Mouse (Mus musculus) embryonic facial prominence, embryonic 15.5 days (tissue): ENCODE data around the gene Cltc. TPM values are rescaled to one million over a fixed set of nuclear protein-coding genes. Genes with fewer than 3 reads are reported as not detected.
A peak's percentile ranks its signal among the peaks of the same experiment; 100 is the strongest.
"Not testable (repeated sequence)": the region's sequence is repeated elsewhere in the genome, so short reads cannot be mapped to it uniquely, and the experiment has no call there.

ENCODE experiments used
- ATAC-seq: fragments of 200-750 bp; cut with Nextera tagmentation; 2 replicates; pipeline ENCODE4 v1.8.0; 2017; ENCODE audit warnings: low read depth, moderate TSS enrichment; ENCODE audit not compliant: insufficient number of reproducible peaks, low FRiP score, low TSS enrichment
- H3K27ac ChIP-seq: fragments of 300-500 bp; sonication (generic); replicated peaks from 2 replicates; pipeline ENCODE4 v1.5.1; 2015; ENCODE audit warnings: mild to moderate bottlenecking, inconsistent platforms
- H3K27me3 ChIP-seq: fragments of 300-500 bp; sonication (generic); 2 replicates; pipeline ENCODE4 v1.6.1; 2015; ENCODE audit warnings: inconsistent platforms
- H3K36me3 ChIP-seq: fragments of 300-500 bp; sonication (generic); 2 replicates; pipeline ENCODE4 v1.6.1; 2015; ENCODE audit warnings: mild to moderate bottlenecking, inconsistent platforms
- H3K4me1 ChIP-seq: fragments of 300-500 bp; sonication (generic); 2 replicates; pipeline ENCODE4 v1.6.1; 2015; ENCODE audit warnings: inconsistent platforms
- H3K4me2 ChIP-seq: fragments of 300-500 bp; sonication (generic); replicated peaks from 2 replicates; pipeline ENCODE4 v1.6.1; 2015; ENCODE audit warnings: mild to moderate bottlenecking, inconsistent platforms
- H3K4me3 ChIP-seq: fragments of 300-500 bp; sonication (generic); replicated peaks from 2 replicates; pipeline ENCODE4 v1.5.1; 2015; ENCODE audit warnings: mild to moderate bottlenecking, inconsistent platforms
- H3K9ac ChIP-seq: fragments of 300-500 bp; sonication (generic); 2 replicates; pipeline ENCODE4 v1.6.1; 2015; ENCODE audit warnings: inconsistent platforms
- H3K9me3 ChIP-seq: fragments of 300-500 bp; sonication (generic); replicated peaks from 2 replicates; pipeline ENCODE4 v1.6.1; 2016; ENCODE audit warnings: inconsistent platforms
- WGBS: fragments of 180-500 bp; shearing (Covaris S2); methylation state at CpG from one replicate; pipeline ENCODE4 v1.1.7; 2015; 5-methylcytosine and 5-hydroxymethylcytosine counted together
- polyA plus RNA-seq: library from polyadenylated mRNA; unstranded; fragments of >200 nt; fragmentation: Nextera tagmentation; extraction: Ambion mirVana; gene quantifications from 2 replicates; pipeline ENCODE4 v1.2.1, GENCODE M21; 2015

Cltc gene
- 110 and 113 TPM in 2 replicates for polyA plus RNA-seq

- Histone ChIP-seq H3K36me3 (no peaks in the 10 kb centered on the region), H3K4me1 (peaks cover 17% of the 10 kb centered on the region), H3K27ac (peak within 1 kb of the TSS; percentile 99), H3K4me3 (peak within 1 kb of the TSS; percentile 97), H3K9me3 (no peaks in the 10 kb centered on the region), H3K27me3 (no peaks in the 10 kb centered on the region), H3K4me2 (peak within 1 kb of the TSS; percentile 82), H3K9ac (peak within 1 kb of the TSS; percentile 95)
- under 1% methylated on average over 70 of the region's 73 CpGs for WGBS
- ATAC-seq, result peak; percentile 95
Observed at GRCm38 (mm10) chr11:86757480-86758371, at the start of gene Cltc. Gene Cltc (minus strand): TSS chr11:86757565.

GRCm38 (mm10) chr11:86807001-86807477 lies 49.7 kb upstream of the Cltc start:
- under 1% methylated on average over 25 of the region's 25 CpGs for WGBS
- peak; percentile 58; the same call in 1 of the 2 replicates for ATAC-seq
- H3K9ac ChIP-seq, result peak overlapping the region; percentile 77
- H3K27ac ChIP-seq, result peak overlapping the region; percentile 76
- peak overlapping the region; percentile 99 for H3K4me3 ChIP-seq
- H3K27me3 ChIP-seq, result no peaks in the 10 kb centered on the region
- peaks cover 15% of the 10 kb centered on the region for H3K36me3 ChIP-seq
- H3K4me2 ChIP-seq, result peak overlapping the region; percentile 84
- H3K4me1 ChIP-seq, result peaks cover 10% of the 10 kb centered on the region; the same call in 1 of the 2 replicates
- H3K9me3 ChIP-seq, result no peaks in the 10 kb centered on the region

- no peaks in the 10 kb centered on the region for H3K9me3 ChIP-seq
- no peak overlapping the region for H3K27ac ChIP-seq
- peaks cover 26% of the 10 kb centered on the region for H3K36me3 ChIP-seq
- H3K27me3 ChIP-seq, result no peaks in the 10 kb centered on the region
- no peak overlapping the region for H3K9ac ChIP-seq
- H3K4me2 ChIP-seq, result no peak overlapping the region
- WGBS, result 90% methylated on average over 1 of the region's 1 CpGs
- no peak overlapping the region for H3K4me3 ChIP-seq
- no peaks in the 10 kb centered on the region for H3K4me1 ChIP-seq
- no peak for ATAC-seq
Observed at GRCm38 (mm10) chr11:86794161-86794560, 36.8 kb upstream of the Cltc start.

DNA sequence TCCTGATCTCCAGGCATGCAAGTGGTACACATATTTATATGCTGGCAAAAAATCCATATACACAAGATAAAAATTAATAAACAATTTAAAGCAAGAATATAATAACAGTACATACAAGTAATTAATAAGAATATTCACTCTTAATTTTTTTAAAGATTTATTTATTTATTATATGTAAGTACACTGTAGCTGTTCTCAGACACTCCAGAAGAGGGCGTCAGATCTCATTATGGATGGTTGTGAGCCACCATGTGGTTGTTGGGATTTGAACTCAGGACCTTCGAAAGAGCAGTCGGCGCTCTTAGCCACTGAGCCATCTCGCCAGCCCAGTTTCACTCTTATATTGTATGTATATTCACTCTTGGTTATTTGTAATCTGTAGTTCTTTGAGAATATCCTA lies 30.1 kb upstream of the Cltc start:
- H3K4me1 ChIP-seq, H3K9ac ChIP-seq, H3K4me3 ChIP-seq, ATAC-seq, H3K4me2 ChIP-seq, H3K9me3 ChIP-seq, H3K27ac ChIP-seq, H3K27me3 ChIP-seq: not testable (repeated sequence)
- H3K36me3 ChIP-seq, result peaks cover 48% of the 10 kb centered on the region
- WGBS, result 95% methylated on average over 5 of the region's 5 CpGs

- Histone ChIP-seq H3K4me1 (no peaks in the 10 kb centered on the region), H3K9ac (no peak overlapping the region), H3K36me3 (peaks cover 48% of the 10 kb centered on the region), H3K27me3 (no peaks in the 10 kb centered on the region), H3K27ac (no peak overlapping the region), H3K9me3 (no peaks in the 10 kb centered on the region), H3K4me3 (no peak overlapping the region), H3K4me2 (no peak overlapping the region)
- WGBS, result 92% methylated on average over 2 of the region's 2 CpGs
- no peak for ATAC-seq
Observed at GRCm38 (mm10) chr11:86785767-86786166, 28.4 kb upstream of the Cltc start.

DNA sequence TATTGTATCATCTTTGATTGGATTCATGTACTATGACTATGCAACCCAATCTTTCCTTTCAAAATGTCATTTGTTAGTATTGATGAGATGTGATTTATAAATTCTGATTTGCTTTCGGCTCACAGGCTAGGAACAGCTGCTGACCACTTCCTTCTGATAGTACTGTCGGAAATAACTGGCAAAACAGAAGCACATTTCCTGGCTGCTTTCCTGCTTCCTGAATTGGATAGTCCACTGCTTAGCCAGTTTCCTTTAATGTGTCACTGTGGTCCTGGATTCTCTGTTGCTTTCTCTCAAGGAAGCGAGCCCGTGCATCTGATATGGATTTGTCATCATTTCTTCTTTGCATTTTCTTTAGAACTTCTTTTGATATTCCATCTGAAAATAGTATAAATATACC lies 12.5 kb upstream of the Cltc start:
- H3K36me3 ChIP-seq, result peaks cover 24% of the 10 kb centered on the region
- H3K9me3 ChIP-seq, result no peaks in the 10 kb centered on the region
- WGBS, result 83% methylated on average over 4 of the region's 4 CpGs
- H3K4me2 ChIP-seq, result no peak overlapping the region
- H3K4me1 ChIP-seq, result no peaks in the 10 kb centered on the region
- no peak overlapping the region for H3K4me3 ChIP-seq
- no peak for ATAC-seq
- H3K9ac ChIP-seq, result no peak overlapping the region
- H3K27me3 ChIP-seq, result no peaks in the 10 kb centered on the region
- H3K27ac ChIP-seq, result no peak overlapping the region

- Histone ChIP-seq H3K4me2 (no peak overlapping the region), H3K27me3 (no peaks in the 10 kb centered on the region), H3K36me3 (no peaks in the 10 kb centered on the region), H3K27ac (no peak overlapping the region), H3K4me1 (no peaks in the 10 kb centered on the region), H3K4me3 (no peak overlapping the region), H3K9me3 (no peaks in the 10 kb centered on the region), H3K9ac (no peak overlapping the region)
- ATAC-seq, result no peak
- 88% methylated on average over 2 of the region's 2 CpGs for WGBS
Observed at GRCm38 (mm10) chr11:86764501-86764900, 7.1 kb upstream of the Cltc start.

DNA sequence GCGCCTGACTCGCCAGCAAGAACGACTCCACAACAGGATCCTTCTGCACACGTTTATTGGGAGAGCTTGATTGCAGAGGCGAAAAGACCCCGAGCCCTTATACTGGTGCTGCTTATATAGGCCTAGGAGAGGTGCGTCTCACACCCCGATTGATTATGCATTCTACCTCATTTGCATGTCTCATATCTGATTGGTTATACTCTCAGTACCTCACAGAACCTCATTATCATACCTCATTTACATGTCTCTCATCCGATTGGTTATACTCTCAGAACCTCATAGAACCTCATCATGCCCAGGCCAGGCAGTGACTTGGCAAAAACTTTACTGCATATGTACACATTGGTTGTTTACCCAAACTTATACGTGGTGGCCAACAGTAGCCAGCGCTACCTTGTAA lies 5.8 kb upstream of the Cltc start:
- not testable (repeated sequence) for H3K36me3 ChIP-seq, H3K4me2 ChIP-seq, H3K4me1 ChIP-seq, H3K27ac ChIP-seq, H3K27me3 ChIP-seq, H3K9me3 ChIP-seq, H3K4me3 ChIP-seq, H3K9ac ChIP-seq, ATAC-seq
- WGBS, result 90% methylated on average over 11 of the region's 11 CpGs

GRCm38 (mm10) chr11:86760357-86760756 lies 3.0 kb upstream of the Cltc start:
- Histone ChIP-seq H3K4me3 (no peak overlapping the region), H3K9ac (no peak overlapping the region), H3K27ac (no peak overlapping the region), H3K9me3 (no peaks in the 10 kb centered on the region), H3K36me3 (no peaks in the 10 kb centered on the region), H3K27me3 (no peaks in the 10 kb centered on the region), H3K4me1 (peaks cover 10% of the 10 kb centered on the region), H3K4me2 (no peak overlapping the region)
- no peak for ATAC-seq

GRCm38 (mm10) chr11:86759886-86760285 lies 2.5 kb upstream of the Cltc start:
- H3K4me1 ChIP-seq, result peaks cover 13% of the 10 kb centered on the region
- no peaks in the 10 kb centered on the region for H3K36me3 ChIP-seq
- 87% methylated on average over 2 of the region's 2 CpGs for WGBS
- no peaks in the 10 kb centered on the region for H3K27me3 ChIP-seq
- H3K4me3 ChIP-seq, result no peak overlapping the region
- ATAC-seq, result no peak
- H3K27ac ChIP-seq, result no peak overlapping the region
- no peak overlapping the region for H3K4me2 ChIP-seq
- H3K9ac ChIP-seq, result no peak overlapping the region
- no peaks in the 10 kb centered on the region for H3K9me3 ChIP-seq

GRCm38 (mm10) chr11:86759226-86759625 lies 1.9 kb upstream of the Cltc start:
- no peak overlapping the region for H3K9ac ChIP-seq
- no peaks in the 10 kb centered on the region for H3K36me3 ChIP-seq
- no peak for ATAC-seq
- no peak overlapping the region for H3K4me3 ChIP-seq
- peaks cover 13% of the 10 kb centered on the region for H3K4me1 ChIP-seq
- no peaks in the 10 kb centered on the region for H3K27me3 ChIP-seq
- WGBS, result 83% methylated on average over 1 of the region's 1 CpGs
- no peaks in the 10 kb centered on the region for H3K9me3 ChIP-seq
- no peak overlapping the region for H3K27ac ChIP-seq
- no peak overlapping the region for H3K4me2 ChIP-seq
